Mouse (Mus musculus) C2C12 (cell line): ENCODE measurements at regions not wholly inside any gene's neighbourhood (a gene's known extent, or its start where the extent isn't known, plus 50 kb on each side); places are given as distances from the start of the nearest gene placed in this dataset.

Experiments
- H3K27me3 ChIP-seq: one replicate; pipeline ENCODE4 v1.6.1; 2011; ENCODE audit not compliant: control insufficient read depth, insufficient read depth, insufficient read length
- H3K36me3 ChIP-seq: one replicate; pipeline ENCODE4 v1.6.1; 2011; ENCODE audit not compliant: control insufficient read depth, insufficient read depth
- H3K4me3 ChIP-seq: one replicate; pipeline ENCODE4 v1.5.1; 2011; ENCODE audit warnings: mild to moderate bottlenecking, control low read depth; ENCODE audit not compliant: poor library complexity, insufficient read depth, severe bottlenecking
- H3K79me2 ChIP-seq: one replicate; pipeline ENCODE4 v1.6.1; 2011; ENCODE audit not compliant: control insufficient read depth, insufficient read depth
- H3K79me3 ChIP-seq: one replicate; pipeline ENCODE4 v1.6.1; 2011; ENCODE audit warnings: low read depth, control low read depth
- H3ac ChIP-seq: one replicate; pipeline ENCODE3; 2011; ENCODE audit warnings: low read depth; ENCODE audit not compliant: control insufficient read depth, insufficient read length
- CEBPB ChIP-seq: IDR thresholded peaks from one replicate; pipeline ENCODE4 v1.6.1; 2011; ENCODE audit warnings: low read depth, mild to moderate bottlenecking, control low read depth, moderate library complexity
- CTCF ChIP-seq: IDR thresholded peaks from one replicate; pipeline ENCODE4 v1.5.1; 2011; ENCODE audit not compliant: control insufficient read depth, insufficient read depth, insufficient read length
- FOSL1 ChIP-seq: IDR thresholded peaks from one replicate; pipeline ENCODE4 v1.8.0; 2011; ENCODE audit warnings: mild to moderate bottlenecking, low read length; ENCODE audit not compliant: poor library complexity, insufficient read depth, severe bottlenecking
- MAX ChIP-seq: IDR thresholded peaks from one replicate; pipeline ENCODE4 v1.6.1; 2011; ENCODE audit warnings: mild to moderate bottlenecking, control low read depth
- MYOD1 ChIP-seq: IDR thresholded peaks from one replicate; pipeline ENCODE4 v1.6.1; 2011; ENCODE audit warnings: low read depth; ENCODE audit not compliant: control insufficient read depth, insufficient read length
- MYOG ChIP-seq: IDR thresholded peaks from one replicate; pipeline ENCODE4 v1.6.1; 2011; ENCODE audit not compliant: control insufficient read depth, insufficient read length; ENCODE audit errors: extremely low read depth
- USF1 ChIP-seq: IDR thresholded peaks from one replicate; pipeline ENCODE4 v1.6.1; 2011; ENCODE audit warnings: low read depth, mild to moderate bottlenecking, control low read depth, moderate library complexity

GRCm38 (mm10) chr11:20466591-20466990 lies 76.5 kb upstream of the Sertad2 start:
- Histone ChIP-seq H3K79me3 (no peaks in the 10 kb centered on the region), H3K4me3 (no peak overlapping the region), H3K36me3 (no peaks in the 10 kb centered on the region), H3ac (no peak overlapping the region), H3K27me3 (no peaks in the 10 kb centered on the region), H3K79me2 (no peaks in the 10 kb centered on the region)
- TF ChIP-seq CEBPB (no peak), MYOG (no peak), FOSL1 (no peak), CTCF (no peak), MYOD1 (no peak), MAX (no peak), USF1 (no peak)

GRCm38 (mm10) chr11:20468319-20469018 lies 74.6 kb upstream of the Sertad2 start:
- Histone ChIP-seq H3K27me3 (no peaks in the 10 kb centered on the region), H3K4me3 (no peak overlapping the region), H3K79me2 (no peaks in the 10 kb centered on the region), H3K79me3 (no peaks in the 10 kb centered on the region), H3ac (no peak overlapping the region), H3K36me3 (no peaks in the 10 kb centered on the region)
- TF ChIP-seq MYOD1 = peak; percentile 81
- TF ChIP-seq CTCF = no peak

- H3K27me3 ChIP-seq = no peaks in the 10 kb centered on the region
- no peak overlapping the region for H3ac ChIP-seq
- H3K4me3 ChIP-seq = no peak overlapping the region
- H3K79me2 ChIP-seq = no peaks in the 10 kb centered on the region
- H3K36me3 ChIP-seq = no peaks in the 10 kb centered on the region
- H3K79me3 ChIP-seq = no peaks in the 10 kb centered on the region
- TF ChIP-seq MAX = peak; percentile 37
- TF ChIP-seq FOSL1 = no peak
- no peak for TF ChIP-seq CEBPB
These were observed 73.7 kb upstream of the Sertad2 start for GRCm38 (mm10) chr11:20469368-20469767.

GRCm38 (mm10) chr11:20470396-20470795 lies 72.7 kb upstream of the Sertad2 start:
- no peak overlapping the region for H3ac ChIP-seq
- no peaks in the 10 kb centered on the region for H3K36me3 ChIP-seq
- H3K79me3 ChIP-seq = no peaks in the 10 kb centered on the region
- TF ChIP-seq CEBPB (no peak), MYOG (no peak), MAX (no peak), USF1 (no peak), CTCF (no peak), FOSL1 (no peak), MYOD1 (no peak)
- H3K79me2 ChIP-seq = no peaks in the 10 kb centered on the region
- no peaks in the 10 kb centered on the region for H3K27me3 ChIP-seq
- no peak overlapping the region for H3K4me3 ChIP-seq

GRCm38 (mm10) chr11:20472336-20472735 lies 70.7 kb upstream of the Sertad2 start:
- no peaks in the 10 kb centered on the region for H3K79me3 ChIP-seq
- no peak overlapping the region for H3ac ChIP-seq
- H3K4me3 ChIP-seq = no peak overlapping the region
- TF ChIP-seq CEBPB (no peak), FOSL1 (no peak), USF1 (no peak), MYOD1 (no peak), MAX (no peak), MYOG (no peak), CTCF (no peak)
- H3K79me2 ChIP-seq = no peaks in the 10 kb centered on the region
- no peaks in the 10 kb centered on the region for H3K27me3 ChIP-seq
- H3K36me3 ChIP-seq = no peaks in the 10 kb centered on the region

GRCm38 (mm10) chr11:20475629-20476028 lies 67.4 kb upstream of the Sertad2 start:
- TF ChIP-seq MAX (no peak), USF1 (no peak), CEBPB (no peak), CTCF (no peak), FOSL1 (no peak), MYOD1 (no peak)
- no peaks in the 10 kb centered on the region for H3K27me3 ChIP-seq
- H3K36me3 ChIP-seq = peaks cover 3% of the 10 kb centered on the region
- no peak overlapping the region for H3ac ChIP-seq
- no peaks in the 10 kb centered on the region for H3K79me2 ChIP-seq
- no peaks in the 10 kb centered on the region for H3K79me3 ChIP-seq
- H3K4me3 ChIP-seq = no peak overlapping the region
